Mouse (Mus musculus): ENCODE measurements at regions not wholly inside any gene's neighbourhood (a gene's known extent, or its start where the extent isn't known, plus 50 kb on each side); places are given as distances from the start of the nearest gene placed in this dataset.

- peak; percentile 52; the same call in 1 of the 2 replicates for ATAC-seq (replicated peaks; ENCODE audit: low read depth, poor library complexity, severe bottlenecking)
These were observed 517.5 kb downstream of the Cps1 start for GRCm38 (mm10) chr1:67640353-67640752.

- no peak for ATAC-seq (replicated peaks; ENCODE audit: low read depth, poor library complexity, severe bottlenecking)
These were observed 517.9 kb downstream of the Cps1 start for GRCm38 (mm10) chr1:67640766-67641165.

- no peak for ATAC-seq (replicated peaks; ENCODE audit: low read depth, poor library complexity, severe bottlenecking)
These were observed 520.8 kb downstream of the Cps1 start for GRCm38 (mm10) chr1:67643627-67644026.
